Mouse (Mus musculus): ENCODE results near the gene Ndufab1. TPM values are rescaled to one million over a fixed set of nuclear protein-coding genes. Genes with fewer than 3 reads are reported as not detected.

Gene Ndufab1
- polyA plus RNA-seq, 1 experiment from 2014 or later: 993 TPM

DNA sequence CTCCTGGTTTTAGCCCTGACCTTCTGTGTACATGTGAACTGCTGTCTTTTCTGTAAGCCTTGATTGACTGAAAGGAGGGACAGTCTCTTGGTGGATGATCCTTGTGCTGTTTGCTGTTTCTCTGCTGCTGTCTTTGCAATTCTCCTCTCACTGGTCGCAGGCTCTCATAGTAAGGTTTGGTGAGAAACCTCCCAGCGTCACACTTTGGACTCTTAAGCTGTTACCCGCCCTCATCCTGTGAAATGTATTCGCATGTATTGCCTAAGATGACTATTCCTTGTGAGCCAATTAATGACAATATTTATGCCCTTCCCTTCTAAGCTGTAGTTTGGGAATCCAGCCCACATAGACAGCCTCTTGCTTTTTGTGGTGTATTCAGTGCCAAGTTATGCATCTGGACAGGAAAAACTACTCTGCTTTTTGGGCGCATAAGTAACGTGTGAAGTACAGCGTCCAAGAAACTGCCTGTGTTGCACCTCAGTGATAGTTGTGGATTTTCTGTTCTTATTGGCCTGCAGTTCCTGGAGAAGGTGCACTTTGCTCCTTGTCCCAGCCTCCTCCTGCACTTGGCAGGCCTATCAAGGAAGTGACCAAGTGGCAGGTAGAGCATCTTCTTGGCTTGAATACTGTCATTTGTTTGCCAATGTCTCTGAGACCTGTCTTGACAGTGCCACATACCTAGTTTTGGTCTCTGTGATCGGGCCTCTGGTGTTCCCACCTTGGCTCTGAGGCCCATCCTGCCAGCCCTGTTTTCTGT, 21.7 kb downstream of the Ndufab1 start:
- H3K9ac ChIP-seq (ENCODE audit: low read depth, low read length): no peak overlapping the region
- H3K36me3 ChIP-seq (ENCODE audit: control insufficient read depth, insufficient read depth, low read length): peaks cover 27% of the 10 kb centered on the region
- H3K4me3 ChIP-seq (ENCODE audit: low read length): no peak overlapping the region
- WGBS: 78% methylated on average over 8 of the region's 8 CpGs
- no peak overlapping the region for H3K4me2 ChIP-seq (ENCODE audit: low read depth, low read length)
- peak; percentile 75 for ATAC-seq
- H3K27me3 ChIP-seq (replicated peaks; ENCODE audit: control insufficient read depth, insufficient read depth, low read length): no peaks in the 10 kb centered on the region
- peaks cover 10% of the 10 kb centered on the region for H3K4me1 ChIP-seq (ENCODE audit: control insufficient read depth, insufficient read depth, low read length)
- H3K9me3 ChIP-seq (ENCODE audit: control insufficient read depth, low read length): no peaks in the 10 kb centered on the region
- H3K27ac ChIP-seq (ENCODE audit: low read length): peak overlapping the region; percentile 59; the same call in 1 of the 2 replicates

DNA sequence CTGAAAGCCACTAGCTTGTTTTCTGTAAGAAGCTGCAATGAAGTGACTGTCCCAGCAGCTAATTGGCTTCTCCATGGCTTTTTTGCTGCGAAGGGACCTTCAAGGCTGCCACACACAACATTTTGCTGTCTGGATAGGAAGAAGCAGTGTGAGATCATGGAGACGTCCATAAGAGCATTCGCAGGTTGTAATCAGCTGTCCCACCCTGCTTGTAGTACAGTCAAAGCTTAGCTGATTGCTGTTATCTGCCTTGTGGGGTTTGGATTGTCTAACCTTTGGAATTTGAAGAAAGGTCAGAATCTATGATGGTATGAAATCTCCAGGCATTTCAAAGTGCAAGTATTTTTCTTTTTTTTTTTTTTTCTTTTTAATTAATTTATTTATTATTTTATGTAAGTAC, 27.3 kb downstream of the Ndufab1 start:
- Histone ChIP-seq H3K9me3 (ENCODE audit: control insufficient read depth, low read length) (no peaks in the 10 kb centered on the region), H3K4me3 (ENCODE audit: low read length) (no peak overlapping the region), H3K4me2 (ENCODE audit: low read depth, low read length) (no peak overlapping the region), H3K27me3 (replicated peaks; ENCODE audit: control insufficient read depth, insufficient read depth, low read length) (no peaks in the 10 kb centered on the region), H3K4me1 (ENCODE audit: control insufficient read depth, insufficient read depth, low read length) (peaks cover 14% of the 10 kb centered on the region), H3K9ac (ENCODE audit: low read depth, low read length) (no peak overlapping the region; the same call in 1 of the 2 replicates), H3K27ac (ENCODE audit: low read length) (peak overlapping the region; percentile 78), H3K36me3 (ENCODE audit: control insufficient read depth, insufficient read depth, low read length) (peaks cover 29% of the 10 kb centered on the region)
- ATAC-seq: peak; percentile 88
- 65% methylated on average over 3 of the region's 3 CpGs for WGBS

DNA sequence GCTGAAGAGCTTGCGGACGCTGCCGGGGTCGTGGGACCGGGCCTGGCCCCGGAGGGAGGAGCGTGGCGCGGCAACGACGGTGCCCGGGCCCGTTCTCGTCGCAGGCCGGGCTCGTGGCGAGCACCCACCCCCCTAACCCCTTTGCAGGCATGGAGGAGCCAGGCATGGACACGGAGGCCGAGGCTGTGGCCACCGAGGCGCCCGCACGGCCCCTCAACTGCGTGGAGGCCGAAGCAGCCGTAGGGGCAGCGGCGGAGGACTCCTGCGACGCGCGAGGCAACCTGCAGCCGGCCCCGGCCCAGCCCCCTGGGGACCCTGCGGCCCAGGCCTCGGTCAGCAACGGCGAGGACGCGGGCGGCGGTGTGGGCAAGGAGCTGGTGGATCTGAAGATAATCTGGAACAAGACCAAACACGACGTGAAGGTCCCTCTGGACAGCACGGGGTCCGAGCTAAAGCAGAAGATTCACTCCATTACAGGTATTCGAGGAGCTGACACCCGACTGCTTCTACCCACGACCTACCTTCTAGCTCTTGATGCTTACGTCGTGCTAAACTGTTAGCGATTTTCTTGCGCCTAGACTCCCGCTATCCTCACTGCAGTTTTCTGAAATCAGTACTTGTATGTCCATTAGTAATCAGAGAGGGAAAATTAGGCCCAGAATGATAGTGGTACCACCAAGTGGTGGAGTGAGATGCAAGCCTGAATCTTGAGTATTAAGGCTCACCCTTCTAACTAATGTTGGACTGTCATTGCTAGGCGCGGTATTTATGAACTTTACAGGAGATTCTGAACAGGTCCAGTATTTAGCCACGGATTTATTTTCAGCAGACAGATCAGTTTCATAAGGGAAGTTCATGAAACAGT, 33.9 kb downstream of the Ndufab1 start:
- Histone ChIP-seq H3K9ac (ENCODE audit: low read depth, low read length) (peak overlapping the region; percentile 98), H3K27ac (ENCODE audit: low read length) (peak overlapping the region; percentile 94), H3K4me2 (ENCODE audit: low read depth, low read length) (peak overlapping the region; percentile 66), H3K4me1 (ENCODE audit: control insufficient read depth, insufficient read depth, low read length) (peaks cover 21% of the 10 kb centered on the region), H3K9me3 (ENCODE audit: control insufficient read depth, low read length) (no peaks in the 10 kb centered on the region), H3K36me3 (ENCODE audit: control insufficient read depth, insufficient read depth, low read length) (peaks cover 7% of the 10 kb centered on the region; the same call in 1 of the 2 replicates), H3K27me3 (replicated peaks; ENCODE audit: control insufficient read depth, insufficient read depth, low read length) (no peaks in the 10 kb centered on the region), H3K4me3 (ENCODE audit: low read length) (peak overlapping the region; percentile 99)
- no peak; the same call in 1 of the 2 replicates for ATAC-seq
- under 1% methylated on average over 58 of the region's 58 CpGs for WGBS

DNA sequence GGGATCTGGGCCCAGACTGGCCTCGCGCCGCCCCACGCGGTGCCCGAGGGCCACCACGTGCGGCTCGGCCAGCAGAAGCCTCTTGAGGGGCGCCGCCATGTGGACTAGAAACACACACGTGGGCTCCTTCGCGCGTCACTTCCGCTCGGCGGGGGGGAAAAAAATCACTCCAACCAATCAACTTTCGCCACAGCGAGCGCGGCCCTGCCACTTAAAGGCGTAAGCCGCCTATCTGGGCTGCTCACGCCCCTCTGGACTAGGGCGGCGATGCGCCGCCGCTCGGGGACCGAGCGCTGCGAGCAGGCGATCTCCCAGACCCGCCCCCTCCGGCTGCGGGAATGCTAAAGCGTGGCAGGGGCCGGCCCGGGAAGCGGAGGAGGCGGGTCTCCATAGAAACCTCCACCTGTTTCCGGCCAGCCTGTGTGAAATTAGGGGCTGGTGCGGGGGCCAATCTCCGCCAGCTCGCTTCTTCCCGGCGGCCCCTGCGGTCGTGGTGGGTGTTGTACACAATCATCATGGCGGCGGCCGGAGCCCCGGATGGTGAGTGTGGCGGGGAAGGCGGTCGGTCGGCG, 34.7 kb downstream of the Ndufab1 start, which contains the start of the genes Ubfd1 and Ears2:
Gene Ubfd1, plus strand, starts transcription at position 231 of the 572 bp plus-strand sequence.
Gene Ears2, minus strand, starts transcription at position 319 of the 572 bp plus-strand sequence.
- H3K27me3 ChIP-seq (replicated peaks; ENCODE audit: control insufficient read depth, insufficient read depth, low read length): no peaks in the 10 kb centered on the region
- peak; percentile 99 for ATAC-seq
- peak within 1 kb of the TSS; percentile 98 for H3K9ac ChIP-seq (ENCODE audit: low read depth, low read length)
- H3K9me3 ChIP-seq (ENCODE audit: control insufficient read depth, low read length): no peaks in the 10 kb centered on the region
- H3K27ac ChIP-seq (ENCODE audit: low read length): peak within 1 kb of the TSS; percentile 94
- H3K4me3 ChIP-seq (ENCODE audit: low read length): peak within 1 kb of the TSS; percentile 99
- WGBS: under 1% methylated on average over 54 of the region's 60 CpGs
- H3K4me1 ChIP-seq (ENCODE audit: control insufficient read depth, insufficient read depth, low read length): peaks cover 19% of the 10 kb centered on the region
- H3K36me3 ChIP-seq (ENCODE audit: control insufficient read depth, insufficient read depth, low read length): peaks cover 6% of the 10 kb centered on the region
- peak within 1 kb of the TSS; percentile 66 for H3K4me2 ChIP-seq (ENCODE audit: low read depth, low read length)

DNA sequence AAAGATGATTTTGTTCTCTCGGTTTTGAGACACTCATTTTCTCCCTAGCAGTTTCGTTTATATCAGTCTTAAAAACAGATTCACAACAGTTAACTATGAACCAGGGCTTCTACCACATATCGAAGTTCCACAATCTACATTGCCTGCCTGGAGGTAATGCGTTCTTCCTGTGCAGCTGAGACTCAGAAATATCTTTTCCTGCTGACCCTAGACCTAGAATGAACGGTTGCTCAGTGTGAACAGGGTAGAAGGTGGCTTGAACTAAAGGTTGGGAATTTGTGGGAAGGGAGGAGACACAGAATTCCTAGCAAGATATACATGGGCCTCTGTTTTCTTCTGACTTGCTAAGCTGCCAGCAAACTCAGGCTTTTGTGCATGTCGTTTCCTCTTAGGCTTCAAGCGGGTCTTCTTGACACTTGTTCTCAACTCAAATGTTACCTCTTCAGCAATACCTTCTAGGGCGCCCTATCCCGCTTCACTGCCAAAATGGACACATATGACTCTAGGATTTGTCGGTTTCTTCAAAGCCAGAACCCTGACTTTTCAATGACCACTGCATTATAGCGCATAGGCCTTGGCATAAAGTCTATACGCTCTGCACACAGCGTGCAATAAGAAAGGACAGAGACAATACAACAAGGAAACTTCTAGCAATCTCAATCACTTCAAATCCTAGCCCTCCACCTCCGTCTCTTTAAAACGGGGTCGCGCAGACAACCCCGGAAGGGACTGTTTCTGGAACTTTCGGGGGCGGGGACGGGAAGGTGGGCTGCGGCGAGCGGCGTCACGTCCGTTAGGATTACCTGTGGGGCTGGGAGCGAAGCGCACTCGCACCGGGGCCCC, 35.4 kb downstream of the Ndufab1 start:
- Histone ChIP-seq H3K4me3 (ENCODE audit: low read length) (peak overlapping the region; percentile 99), H3K27ac (ENCODE audit: low read length) (peak overlapping the region; percentile 94), H3K4me2 (ENCODE audit: low read depth, low read length) (peak overlapping the region; percentile 56), H3K36me3 (ENCODE audit: control insufficient read depth, insufficient read depth, low read length) (peaks cover 4% of the 10 kb centered on the region; the same call in 1 of the 2 replicates), H3K4me1 (ENCODE audit: control insufficient read depth, insufficient read depth, low read length) (peaks cover 19% of the 10 kb centered on the region), H3K9ac (ENCODE audit: low read depth, low read length) (peak overlapping the region; percentile 98), H3K9me3 (ENCODE audit: control insufficient read depth, low read length) (no peaks in the 10 kb centered on the region), H3K27me3 (replicated peaks; ENCODE audit: control insufficient read depth, insufficient read depth, low read length) (no peaks in the 10 kb centered on the region)
- ATAC-seq: no peak
- 10% methylated on average over 31 of the region's 31 CpGs for WGBS

DNA sequence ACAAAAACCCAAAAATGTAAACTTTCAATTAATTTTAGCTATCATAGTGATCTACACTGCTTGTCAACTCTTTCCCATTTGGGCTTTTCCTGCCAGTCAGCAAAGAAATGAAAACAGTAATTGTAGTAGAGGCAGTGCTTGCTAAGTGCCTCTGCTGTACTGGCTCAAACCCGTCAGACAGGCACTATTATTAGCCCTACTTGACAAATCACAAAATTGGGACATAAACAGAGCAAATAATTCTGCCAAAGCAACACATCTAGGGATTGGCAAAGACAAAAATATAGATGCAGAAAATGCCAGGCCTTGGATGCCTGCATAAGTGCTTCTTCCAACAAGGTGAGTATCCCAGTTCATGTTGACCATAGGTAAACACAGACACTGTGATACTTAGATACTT, 36.0 kb downstream of the Ndufab1 start:
- peak overlapping the region; percentile 98; the same call in 1 of the 2 replicates for H3K9ac ChIP-seq (ENCODE audit: low read depth, low read length)
- no peaks in the 10 kb centered on the region for H3K9me3 ChIP-seq (ENCODE audit: control insufficient read depth, low read length)
- H3K4me3 ChIP-seq (ENCODE audit: low read length): peak overlapping the region; percentile 99; the same call in 1 of the 2 replicates
- peaks cover 4% of the 10 kb centered on the region; the same call in 1 of the 2 replicates for H3K36me3 ChIP-seq (ENCODE audit: control insufficient read depth, insufficient read depth, low read length)
- 53% methylated on average over 1 of the region's 1 CpGs for WGBS
- ATAC-seq: no peak
- H3K4me2 ChIP-seq (ENCODE audit: low read depth, low read length): peak overlapping the region; percentile 56
- H3K27ac ChIP-seq (ENCODE audit: low read length): peak overlapping the region; percentile 94; the same call in 1 of the 2 replicates
- no peaks in the 10 kb centered on the region for H3K27me3 ChIP-seq (replicated peaks; ENCODE audit: control insufficient read depth, insufficient read depth, low read length)
- H3K4me1 ChIP-seq (ENCODE audit: control insufficient read depth, insufficient read depth, low read length): peaks cover 19% of the 10 kb centered on the region

DNA sequence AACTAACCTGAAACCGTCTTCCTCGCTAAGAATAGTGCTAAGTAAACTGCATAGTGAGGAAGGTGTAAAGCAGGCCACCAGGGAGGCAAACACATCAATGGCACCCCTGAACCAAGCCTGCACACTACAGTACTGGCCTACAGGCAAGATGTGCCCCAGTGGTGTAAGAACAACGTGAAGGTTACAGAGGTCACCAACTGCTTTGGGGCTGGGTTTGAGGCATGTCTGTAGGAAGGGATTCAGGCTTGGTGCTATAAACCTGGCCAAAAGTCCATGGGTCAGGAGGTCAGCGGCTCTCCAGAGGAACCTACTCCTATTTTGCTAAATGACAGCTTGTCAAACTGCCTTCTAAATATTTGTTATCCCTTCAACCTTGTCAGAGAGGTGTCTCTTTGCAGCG, 45.1 kb downstream of the Ndufab1 start:
- no peaks in the 10 kb centered on the region for H3K9me3 ChIP-seq (ENCODE audit: control insufficient read depth, low read length)
- peaks cover 10% of the 10 kb centered on the region for H3K36me3 ChIP-seq (ENCODE audit: control insufficient read depth, insufficient read depth, low read length)
- H3K4me1 ChIP-seq (ENCODE audit: control insufficient read depth, insufficient read depth, low read length): no peaks in the 10 kb centered on the region
- H3K27me3 ChIP-seq (replicated peaks; ENCODE audit: control insufficient read depth, insufficient read depth, low read length): no peaks in the 10 kb centered on the region
- H3K4me2 ChIP-seq (ENCODE audit: low read depth, low read length): no peak overlapping the region
- 84% methylated on average over 5 of the region's 5 CpGs for WGBS
- no peak overlapping the region for H3K4me3 ChIP-seq (ENCODE audit: low read length)
- no peak overlapping the region for H3K9ac ChIP-seq (ENCODE audit: low read depth, low read length)
- ATAC-seq: no peak; the same call in 1 of the 2 replicates
- H3K27ac ChIP-seq (ENCODE audit: low read length): no peak overlapping the region

DNA sequence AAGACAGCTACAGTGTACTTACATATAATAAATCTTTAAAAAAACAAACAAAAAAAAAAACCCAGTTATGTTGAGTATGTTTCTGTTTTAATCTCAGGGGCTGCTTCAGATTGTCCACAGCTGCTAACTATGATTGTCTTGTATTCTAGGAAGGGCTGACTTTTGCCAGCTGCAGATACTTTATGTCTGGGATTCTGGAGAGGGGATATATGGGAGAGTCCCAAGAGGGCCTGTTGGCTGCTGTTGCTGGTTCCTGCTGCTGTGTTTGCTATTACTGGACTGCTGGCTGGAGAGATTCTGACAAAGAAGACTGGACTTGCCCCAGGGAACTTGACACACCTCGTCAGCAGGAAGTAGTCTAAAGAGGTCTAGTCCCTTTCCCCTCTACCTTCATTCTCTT, 50.9 kb downstream of the Ndufab1 start:
- Histone ChIP-seq H3K9ac (ENCODE audit: low read depth, low read length) (no peak overlapping the region), H3K27ac (ENCODE audit: low read length) (no peak overlapping the region), H3K4me3 (ENCODE audit: low read length) (no peak overlapping the region), H3K36me3 (ENCODE audit: control insufficient read depth, insufficient read depth, low read length) (no peaks in the 10 kb centered on the region), H3K9me3 (ENCODE audit: control insufficient read depth, low read length) (no peaks in the 10 kb centered on the region), H3K27me3 (replicated peaks; ENCODE audit: control insufficient read depth, insufficient read depth, low read length) (no peaks in the 10 kb centered on the region), H3K4me2 (ENCODE audit: low read depth, low read length) (no peak overlapping the region), H3K4me1 (ENCODE audit: control insufficient read depth, insufficient read depth, low read length) (peaks cover 6% of the 10 kb centered on the region; the same call in 1 of the 2 replicates)
- WGBS: 72% methylated on average over 1 of the region's 1 CpGs
- ATAC-seq: no peak
